Mouse (Mus musculus) neural tube, embryonic 10.5 days (tissue): Measurements from ENCODE around the gene Gm10031.
"Not testable (repeated sequence)": the region's sequence is repeated elsewhere in the genome, so short reads cannot be mapped to it uniquely, and the experiment has no call there.

Experiments used
- DNase-seq: peaks from one replicate; pipeline ENCODE4 v3.0.0-alpha.2; 2017; ENCODE audit warnings: low spot score; ENCODE audit errors: extremely low spot score

Gm10031 gene

DNA sequence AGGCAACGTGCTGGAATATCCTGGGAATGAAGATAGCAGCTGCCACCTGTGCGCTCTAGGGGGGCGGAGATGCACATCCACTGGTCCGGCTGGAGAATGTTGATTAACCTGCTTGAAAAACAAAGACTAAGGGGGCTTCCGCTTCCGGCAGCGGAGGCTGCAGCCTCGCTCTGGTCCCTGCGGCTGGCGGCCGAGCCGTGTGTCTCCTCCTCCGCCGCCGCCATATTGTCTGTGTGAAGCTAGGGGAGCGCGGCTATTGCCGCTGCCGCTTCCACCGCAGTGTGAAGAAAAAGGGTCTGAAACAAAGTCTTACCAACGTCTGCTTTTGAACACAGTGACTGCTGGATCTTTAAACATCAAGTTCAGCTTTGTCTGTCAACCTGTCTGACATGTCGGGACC is at the start of gene Gm10031:
Gene Gm10031, plus strand, starts transcription at position 171 of the 400 bp plus-strand sequence.
- not testable (repeated sequence) for DNase-seq

GRCm38 (mm10) chr1:156474854-156475253 is 49.0 kb upstream of the Gm10031 start:
- DNase-seq: no peak

DNA sequence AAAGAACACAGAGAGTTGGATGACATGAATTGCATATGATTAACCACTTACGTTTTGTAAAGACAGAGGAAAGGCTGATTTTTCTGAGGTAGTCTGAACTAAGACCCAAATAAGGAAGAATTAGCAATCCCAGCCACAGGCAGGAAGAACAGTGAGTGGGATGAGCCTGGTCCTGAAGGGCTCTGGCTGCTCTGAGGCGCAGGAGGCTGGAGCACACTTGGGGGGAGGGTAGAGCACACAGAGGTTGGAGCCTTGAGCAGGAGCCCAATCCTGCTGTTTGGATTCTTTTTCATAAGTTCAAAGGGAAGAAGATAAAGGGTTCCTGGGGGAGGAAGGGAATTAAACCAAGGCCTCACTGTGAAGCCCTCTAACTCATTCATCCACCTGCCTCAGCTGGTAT is 47.8 kb upstream of the Gm10031 start:
- DNase-seq: no peak

DNA sequence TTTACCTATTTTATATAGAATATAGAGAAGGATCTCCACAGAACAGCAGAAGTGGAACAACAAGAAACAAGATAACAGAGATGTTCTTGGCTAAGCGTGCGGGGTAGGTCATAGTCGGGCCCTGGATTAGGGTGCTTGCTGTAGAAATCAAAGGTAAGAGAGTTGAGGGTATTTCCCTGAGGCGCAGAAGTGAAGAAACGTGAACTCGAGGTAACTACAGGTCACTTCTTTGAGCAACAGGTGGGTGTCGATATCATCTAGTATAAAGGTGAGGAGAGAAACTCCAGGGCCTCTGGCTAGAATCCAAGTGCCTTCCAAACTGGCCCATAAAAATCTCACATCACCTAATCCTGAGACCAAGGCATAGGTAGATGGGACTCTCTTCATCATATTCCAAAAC is 47.3 kb upstream of the Gm10031 start:
- DNase-seq: no peak

DNA sequence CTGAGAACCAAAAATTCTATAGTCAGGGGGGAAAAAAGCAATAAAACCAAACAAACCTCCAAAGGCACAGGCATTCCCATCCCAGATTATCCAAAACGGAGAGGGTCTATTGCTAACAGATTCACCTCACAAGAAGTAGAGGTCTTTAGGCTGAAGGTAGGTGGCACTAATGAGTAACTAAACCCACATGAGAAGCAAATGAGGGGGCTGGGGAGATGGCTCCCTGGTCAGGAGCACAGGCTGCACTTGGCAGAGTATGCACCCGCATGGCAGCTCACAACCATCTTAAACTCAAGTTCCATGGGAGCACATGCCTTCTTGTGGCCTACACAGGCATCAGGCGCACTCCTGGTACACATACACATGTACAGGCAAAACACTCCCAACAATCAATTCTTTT is 42.0 kb upstream of the Gm10031 start:
- no peak for DNase-seq

DNA sequence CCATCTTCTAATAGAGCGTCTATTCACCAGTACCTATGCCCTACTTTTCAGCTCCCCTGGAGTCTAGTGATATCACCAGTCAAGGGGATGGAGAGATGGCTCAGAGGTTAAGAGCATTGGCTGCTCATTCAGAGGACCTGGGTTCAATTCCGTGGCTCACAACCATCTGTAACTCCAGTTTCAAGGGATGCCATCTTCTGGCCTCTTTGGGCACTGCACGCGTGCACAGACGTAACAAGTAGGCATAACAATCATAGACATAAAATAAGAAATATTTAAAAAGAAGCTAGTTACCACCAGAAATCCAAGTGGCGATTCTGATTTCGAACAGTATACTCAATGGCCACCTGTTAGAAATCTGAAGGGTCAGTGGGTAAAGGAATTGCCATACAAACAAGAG is 36.3 kb upstream of the Gm10031 start:
- no peak for DNase-seq

DNA sequence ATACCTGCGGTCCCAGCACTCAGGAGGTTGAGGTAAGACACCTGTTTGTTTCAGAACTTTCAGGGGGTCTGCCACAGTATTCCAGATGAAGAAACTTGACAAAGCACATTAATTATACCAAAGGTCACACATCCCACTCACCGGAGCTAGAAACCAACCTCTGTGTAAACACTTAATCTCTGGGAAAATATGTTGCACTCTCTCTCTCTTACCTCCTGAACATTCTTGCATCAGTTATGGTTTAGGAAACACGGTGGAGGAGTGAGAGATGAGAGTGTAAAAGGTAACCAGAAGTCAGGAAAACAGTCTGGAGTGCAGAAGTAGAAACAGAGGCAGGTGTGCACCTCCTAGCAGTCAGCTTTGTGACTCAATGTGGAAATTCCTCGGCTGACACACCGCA is 35.8 kb upstream of the Gm10031 start:
- no peak for DNase-seq

DNA sequence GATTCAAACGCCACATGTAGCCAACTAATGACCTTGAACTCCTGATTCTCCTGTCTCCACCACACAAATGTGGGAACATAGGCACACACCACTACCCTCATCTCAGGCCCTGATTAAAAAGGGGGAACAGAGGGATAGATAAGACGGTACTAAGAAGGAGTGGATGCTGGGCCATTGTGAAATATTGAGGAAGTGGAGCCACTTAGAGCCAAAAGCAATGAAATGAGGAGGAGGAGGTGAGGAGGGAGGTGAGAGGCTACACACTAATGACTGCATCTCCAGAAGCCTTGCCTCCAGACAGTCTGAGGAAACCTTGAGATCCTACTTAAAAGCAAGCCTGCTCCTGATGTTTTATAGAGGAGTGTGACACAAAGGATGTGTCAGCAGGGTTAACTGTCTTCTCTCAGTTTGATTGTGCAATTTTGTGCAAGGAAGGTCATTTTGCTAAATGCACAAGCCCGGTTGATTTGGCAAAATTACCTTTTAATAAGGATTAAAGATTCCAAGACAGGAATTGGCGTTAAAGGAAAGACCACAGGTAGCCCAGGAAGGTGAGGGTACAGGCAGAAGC is 32.5 kb upstream of the Gm10031 start:
- no peak for DNase-seq

DNA sequence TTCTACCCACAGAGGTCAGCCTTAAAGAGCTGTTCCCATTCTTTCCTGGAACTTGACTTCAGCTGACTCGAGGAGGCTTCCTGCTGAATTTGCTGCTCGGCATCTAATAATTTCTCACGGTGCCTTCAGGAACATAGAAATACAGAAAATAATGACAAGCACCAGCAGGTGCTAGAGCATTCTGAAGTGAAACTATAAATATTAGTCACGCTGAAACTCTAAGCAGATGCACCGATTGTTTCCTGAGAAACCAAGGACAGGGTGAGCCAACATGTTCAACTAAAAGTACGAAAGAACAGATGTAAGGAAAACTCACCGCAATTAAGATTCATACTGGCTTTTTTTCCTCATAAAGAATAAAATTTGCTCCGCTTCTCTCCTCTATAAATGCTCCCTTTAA is 28.8 kb upstream of the Gm10031 start:
- DNase-seq: no peak

DNA sequence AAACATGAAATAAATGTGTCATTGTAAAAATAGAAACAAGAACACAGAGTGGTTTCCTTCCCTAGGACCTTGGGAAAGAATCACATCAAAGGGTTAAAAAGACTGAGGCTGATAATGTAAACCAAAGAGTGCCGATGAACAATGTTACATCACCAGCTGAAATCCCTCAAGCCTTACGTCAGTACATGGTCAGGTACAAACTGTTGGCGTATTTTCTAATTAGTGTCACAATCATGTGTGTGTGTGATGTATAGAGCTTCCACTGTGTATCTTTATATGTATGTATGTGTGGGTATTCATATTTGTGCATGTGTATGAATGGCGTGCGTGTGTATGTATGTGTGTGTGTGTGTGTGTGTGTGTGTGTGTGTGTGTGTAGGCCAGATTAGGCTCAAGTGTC is 26.9 kb upstream of the Gm10031 start:
- DNase-seq: no peak

GRCm38 (mm10) chr1:156504945-156505523 is 18.8 kb upstream of the Gm10031 start:
- DNase-seq: no peak

DNA sequence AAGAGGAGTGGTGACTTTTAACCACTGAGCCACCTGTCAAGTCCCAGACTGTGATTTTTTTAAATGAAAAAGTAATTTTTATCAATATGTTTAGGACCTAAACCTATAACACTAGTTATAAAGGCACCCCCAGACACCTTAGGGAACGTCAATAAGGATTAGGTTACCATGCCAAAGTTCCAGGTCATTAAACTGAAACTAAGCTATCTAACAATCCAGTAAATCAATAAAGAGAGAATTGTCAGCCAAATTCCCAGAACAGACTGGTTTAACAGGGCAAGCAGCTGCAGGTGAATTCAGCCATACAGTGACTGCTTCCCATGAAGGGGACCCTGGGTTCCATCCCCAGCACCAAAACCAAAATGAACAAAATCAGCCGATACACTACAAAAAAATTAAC is 17.9 kb upstream of the Gm10031 start:
- no peak for DNase-seq

DNA sequence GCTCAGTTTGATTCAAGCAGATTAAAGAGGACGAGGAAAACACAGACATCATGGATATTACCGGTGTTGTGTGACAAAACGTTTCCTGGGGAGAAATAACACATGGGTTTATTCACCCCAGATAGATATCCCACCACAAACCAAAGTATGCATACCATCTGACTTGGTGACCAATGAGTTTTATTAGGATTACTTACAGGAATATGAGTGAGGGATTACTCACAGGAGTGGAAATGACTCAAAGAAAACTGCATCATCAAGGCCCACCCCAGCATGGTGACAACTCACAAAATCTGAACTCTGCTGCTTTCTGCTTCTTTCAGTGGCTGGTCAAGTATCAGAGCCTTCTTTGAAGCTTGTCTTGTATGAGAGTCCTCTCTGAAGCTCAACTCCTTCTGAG is 16.1 kb upstream of the Gm10031 start:
- DNase-seq: no peak

DNA sequence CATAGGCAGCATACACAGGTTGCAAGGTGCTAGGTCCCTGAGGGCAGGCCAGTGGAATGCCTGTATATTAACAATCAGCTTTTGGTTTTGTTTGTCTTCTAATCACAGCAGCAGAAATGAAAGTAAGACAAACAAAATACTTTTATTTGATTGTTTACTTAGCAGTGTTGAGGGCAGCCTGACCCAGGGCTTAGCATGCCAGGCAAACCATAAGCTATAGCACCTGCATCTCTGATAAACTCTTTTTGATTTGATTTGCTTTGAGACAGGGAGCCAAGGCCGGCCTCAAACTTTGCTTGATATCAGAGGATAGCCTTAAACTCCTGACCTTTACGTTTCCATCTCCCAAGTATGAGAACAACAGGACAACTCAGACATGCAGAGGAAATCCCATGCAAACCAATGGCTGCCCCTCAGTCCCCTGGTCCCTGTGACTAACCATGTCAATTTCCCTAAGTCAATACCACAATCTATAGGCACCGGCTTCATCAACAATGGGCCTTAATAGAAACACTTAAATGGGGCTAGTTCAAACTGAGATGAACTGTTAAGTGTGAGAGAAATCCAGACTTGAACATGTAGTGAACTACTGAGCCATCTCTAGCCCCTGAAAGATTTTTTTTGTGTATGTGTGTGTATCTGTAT is 3.6 kb upstream of the Gm10031 start:
- no peak for DNase-seq

DNA sequence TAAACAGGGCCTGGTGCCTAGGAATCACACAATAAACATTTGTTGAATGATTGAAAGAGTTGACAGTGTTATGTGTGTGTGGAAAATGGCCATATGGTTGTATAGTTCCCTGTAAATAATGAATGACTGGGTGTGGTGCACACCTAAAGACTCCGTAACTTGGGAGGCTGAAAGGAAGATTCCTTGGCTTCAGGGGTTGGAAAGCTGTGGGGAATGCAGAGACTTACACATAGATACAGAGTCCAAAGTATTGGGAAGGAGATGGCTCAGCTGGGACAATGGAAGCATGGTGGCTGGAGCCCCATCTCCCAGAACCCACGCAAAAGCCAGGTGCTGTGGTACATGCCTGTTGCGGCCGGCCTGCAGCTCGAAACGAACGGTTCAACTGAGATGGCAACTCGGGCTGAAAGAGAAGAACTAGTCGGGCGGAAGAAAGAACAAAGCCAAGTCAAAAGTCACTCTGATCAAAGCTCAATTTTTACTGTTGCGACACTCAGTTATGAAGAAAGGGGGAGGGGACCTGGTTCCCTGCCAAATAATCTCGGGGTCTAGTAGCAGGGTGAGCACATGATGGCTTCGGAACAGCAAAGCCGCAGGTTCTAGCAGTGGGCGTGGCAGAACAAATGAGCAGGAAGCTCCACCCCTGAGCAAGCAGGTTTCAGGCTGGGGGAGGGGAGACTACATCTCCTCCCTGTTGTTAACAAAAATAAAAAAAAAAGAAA is 1.9 kb upstream of the Gm10031 start:
- DNase-seq: no peak

- DNase-seq: not testable (repeated sequence)
Measured at GRCm38 (mm10) chr1:156532476-156533175, 8.8 kb downstream of the Gm10031 start.

DNA sequence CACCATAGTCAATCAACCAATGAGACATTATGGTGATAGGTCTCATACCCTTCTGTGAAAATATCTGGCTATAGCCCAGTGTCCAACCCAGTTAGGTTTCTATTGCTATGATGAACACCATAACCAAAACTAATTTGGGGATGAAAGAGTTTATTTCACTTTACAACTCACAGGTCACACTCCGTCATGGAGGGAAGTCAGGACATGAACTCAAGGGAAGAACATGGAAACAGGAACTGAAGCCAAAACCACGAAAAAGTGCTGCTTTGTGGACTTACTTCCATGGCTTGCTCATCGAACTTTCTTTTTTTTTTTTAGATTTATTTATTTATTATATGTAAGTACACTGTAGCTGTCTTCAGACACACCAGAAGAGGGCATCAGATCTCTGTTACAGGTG is 9.7 kb downstream of the Gm10031 start:
- DNase-seq: no peak

- no peak for DNase-seq
Measured at GRCm38 (mm10) chr1:156533911-156534310, 10.1 kb downstream of the Gm10031 start.

DNA sequence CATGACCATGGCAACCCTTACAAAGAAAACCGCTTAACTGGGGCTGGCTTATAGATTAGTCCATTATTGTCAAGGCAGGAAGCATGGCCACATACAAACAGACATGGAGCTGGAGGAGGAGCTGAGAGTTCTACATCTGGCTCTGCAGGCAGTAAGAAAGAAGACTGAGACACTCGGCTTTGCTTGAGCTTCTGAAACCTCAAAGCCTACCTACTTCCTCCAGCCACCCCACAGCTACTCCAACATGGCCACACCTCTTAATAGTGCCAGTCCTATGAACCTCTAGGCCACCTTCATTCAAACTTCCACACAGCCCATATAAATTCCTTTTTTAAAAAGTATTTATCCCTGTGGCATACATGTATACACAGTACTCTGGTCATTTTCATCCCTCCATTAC is 13.2 kb downstream of the Gm10031 start:
- no peak for DNase-seq

- DNase-seq: no peak
Measured at GRCm38 (mm10) chr1:156537701-156538100, 13.9 kb downstream of the Gm10031 start.

- no peak for DNase-seq
Measured at GRCm38 (mm10) chr1:156538382-156538781, 14.6 kb downstream of the Gm10031 start.
